Mouse (Mus musculus): ENCODE measurements around the gene Btbd17.

Btbd17 gene

DNA sequence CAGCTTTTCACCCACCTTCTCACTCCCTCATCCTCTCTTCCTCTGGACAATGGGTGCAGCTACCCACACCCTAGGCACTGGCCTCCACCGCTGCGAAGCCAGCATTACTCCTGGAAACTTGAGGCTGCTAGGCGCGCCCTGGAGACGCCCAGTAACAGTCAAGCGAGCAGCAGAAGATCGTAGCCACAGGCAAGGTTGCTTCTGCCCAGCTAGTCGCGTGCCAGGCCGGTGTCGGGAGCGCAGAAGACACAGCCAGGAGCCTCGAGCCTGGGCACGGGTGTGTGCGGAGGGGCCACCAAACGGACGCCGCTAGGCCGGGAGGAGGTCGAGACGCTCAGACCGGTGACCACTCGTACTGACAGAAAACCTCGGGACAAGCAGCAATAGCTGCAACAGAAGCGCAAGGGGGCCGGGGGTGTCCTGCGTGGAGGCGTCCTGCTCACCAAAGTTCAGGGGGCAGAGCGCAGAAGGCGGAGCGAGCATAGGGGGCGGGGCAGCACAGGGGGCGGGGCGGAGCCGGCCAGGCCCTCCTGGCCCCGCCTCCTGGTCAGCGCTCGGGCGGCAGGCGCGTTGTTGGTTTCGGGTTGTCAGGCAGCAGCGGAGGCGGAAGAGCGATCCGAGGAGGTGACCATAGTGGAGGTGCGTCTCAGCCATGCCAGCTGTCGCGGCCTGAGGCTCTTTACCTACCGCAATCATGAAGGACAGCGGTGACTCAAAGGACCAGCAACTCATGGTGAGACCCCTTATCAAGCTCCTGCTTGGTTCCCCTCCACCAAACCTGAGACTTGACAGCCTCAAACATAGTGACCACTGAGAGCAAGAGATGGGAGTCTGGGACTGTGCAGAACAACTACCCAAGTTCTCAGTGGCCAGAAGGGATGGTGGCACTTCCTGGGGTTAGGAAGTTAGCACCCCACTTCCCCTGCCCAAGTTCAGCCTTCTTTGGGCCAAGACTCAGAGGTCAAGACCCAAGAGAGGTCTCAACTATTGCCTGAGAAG lies 30.6 kb downstream of the Btbd17 start, which contains the start of gene Kif19a:
Gene Kif19a, plus strand, starts transcription at position 569 of the 999 bp plus-strand sequence.
- peak; percentile 42 for DNase-seq

DNA sequence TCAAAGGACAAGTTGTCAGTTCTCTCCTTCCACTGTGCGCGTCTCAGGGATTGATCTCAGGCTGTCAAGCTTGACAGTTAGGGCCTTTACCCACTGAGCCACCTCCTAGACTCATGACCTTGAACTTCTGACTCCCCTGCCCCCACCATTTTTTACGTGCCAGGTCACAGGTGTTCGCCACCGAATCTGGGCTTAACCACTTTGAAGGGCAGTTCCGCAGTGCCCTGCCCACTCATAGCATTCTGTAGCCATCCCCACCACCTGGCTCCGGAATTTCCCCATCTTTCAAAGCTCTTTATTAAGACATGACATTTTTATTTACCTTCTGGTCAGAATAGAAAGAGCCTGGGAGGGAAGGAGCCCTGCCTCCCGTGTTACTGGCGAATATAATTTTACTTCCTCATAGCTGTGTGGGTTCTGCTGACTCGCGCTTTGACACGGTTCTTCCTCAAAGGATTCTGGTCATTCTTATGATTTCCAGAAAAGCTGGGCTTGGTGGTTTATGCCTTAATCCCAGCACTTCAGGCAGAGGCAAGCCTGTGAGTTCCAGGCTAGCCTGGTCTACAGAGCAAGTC lies 48.1 kb downstream of the Btbd17 start:
- DNase-seq: no peak

DNA sequence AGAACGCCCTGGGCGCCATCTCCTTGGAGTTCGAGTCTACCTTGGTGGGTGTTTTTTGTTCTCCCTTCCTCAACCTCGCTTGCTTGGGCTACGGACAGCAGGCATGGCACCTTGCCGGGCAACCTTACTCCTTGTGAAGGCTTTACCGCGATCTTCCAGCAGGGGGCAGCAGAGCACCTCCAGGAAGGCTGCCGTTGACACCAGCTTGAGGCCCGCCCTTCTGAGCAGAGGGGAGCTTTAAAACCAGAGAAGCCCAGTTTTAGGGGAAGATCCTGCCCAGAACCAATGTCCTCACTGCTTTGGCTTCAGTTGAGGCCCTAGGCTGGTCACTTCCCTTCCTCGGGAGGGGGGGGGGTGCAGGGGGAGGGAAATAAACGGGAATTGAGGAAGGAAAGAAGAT lies 50.6 kb downstream of the Btbd17 start:
- DNase-seq: peak; percentile 97

DNA sequence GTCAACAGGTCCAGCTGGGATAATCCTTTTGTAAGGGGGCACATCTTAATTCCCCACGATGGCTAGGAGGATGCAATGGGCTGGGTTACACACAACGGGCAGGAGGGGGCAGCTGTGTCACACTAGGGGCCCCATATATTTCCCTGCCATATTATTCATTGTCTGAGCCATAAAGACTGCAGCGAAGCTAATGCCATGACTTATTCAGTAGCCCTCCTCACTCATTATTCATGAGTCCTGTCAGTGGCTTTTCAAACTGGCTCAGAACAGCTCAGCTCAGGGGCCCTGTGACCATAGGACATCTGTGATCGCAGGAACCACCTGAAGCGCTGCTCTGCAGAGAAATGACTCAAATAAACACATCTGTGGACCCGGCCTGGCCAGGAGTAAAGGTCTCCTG lies 54.3 kb downstream of the Btbd17 start:
- DNase-seq: no peak

Data from right cerebral cortex, postnatal 14 days (tissue).